ENCODE assay signal across 15 mouse cellular contexts in the genomic region with DNA sequence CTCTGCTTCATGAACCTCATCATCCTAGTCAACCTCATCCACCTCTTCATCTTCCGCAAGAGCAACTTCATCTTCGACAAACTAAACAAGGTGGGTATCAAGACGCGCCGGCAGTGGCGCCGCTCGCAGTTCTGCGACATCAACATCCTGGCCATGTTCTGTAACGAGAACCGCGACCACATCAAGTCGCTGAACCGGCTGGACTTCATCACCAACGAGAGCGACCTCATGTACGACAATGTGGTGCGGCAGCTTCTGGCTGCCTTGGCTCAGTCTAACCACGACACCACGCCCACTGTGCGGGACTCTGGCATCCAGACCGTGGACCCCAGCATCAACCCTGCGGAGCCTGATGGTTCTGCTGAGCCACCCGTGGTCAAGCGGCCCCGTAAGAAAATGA. TPM values are rescaled to one million over a fixed set of nuclear protein-coding genes. Genes with fewer than 3 reads are reported as not detected.
A peak's percentile ranks its signal among the peaks of the same experiment; 100 is the strongest.
DNase-seq lines count a peak whose midpoint lies in the region; ATAC-seq and TF ChIP-seq lines count a peak whose summit lies in the region.
"Had no signal": no experiment of that assay in that cellular context is flagged by ENCODE, and none has a peak within 500 bp of the region (broad histone marks: within the 10 kb centered on the region; RNA-seq: fewer than 3 reads in every experiment).

No protein-coding gene starts in this region.

- H3K4me3 ChIP-seq in kidney, embryonic 15.5 days (replicated peaks) = peak overlapping the region; percentile 26
- H3K4me3 ChIP-seq in ES-E14 (ENCODE audit: insufficient read depth in 1 of 2, low read depth in 1 of 2, low read length in 2 of 2, poor library complexity in 1 of 2, severe bottlenecking in 1 of 2) = peak overlapping the region; percentile 46 to 63
- no peak overlapping the region for H3K4me3 ChIP-seq in limb, embryonic 11.5 days (ENCODE audit: low read depth, low read length)
- no peak overlapping the region for H3K4me3 ChIP-seq in midbrain, embryonic 15.5 days
- H3K4me3 ChIP-seq: neural tube, embryonic 13.5 days had no signal

- H3K9me3 ChIP-seq in kidney, embryonic 15.5 days (replicated peaks) = no peaks in the 10 kb centered on the region
- H3K9me3 ChIP-seq in ES-E14 (ENCODE audit: control insufficient read depth, insufficient read depth, low read depth, low read length) = no peaks in the 10 kb centered on the region
- no peaks in the 10 kb centered on the region for H3K9me3 ChIP-seq in limb, embryonic 11.5 days (ENCODE audit: control insufficient read depth, low read length)
- H3K9me3 ChIP-seq in midbrain, embryonic 15.5 days = no peaks in the 10 kb centered on the region
- H3K9me3 ChIP-seq: midbrain, embryonic 10.5 days; neural tube, embryonic 13.5 days had no signal

- H3K27ac ChIP-seq in kidney, embryonic 15.5 days = no peak overlapping the region
- H3K27ac ChIP-seq in ES-E14 (ENCODE audit: insufficient read depth, low read depth, low read length, poor library complexity, severe bottlenecking) = no peak overlapping the region
- H3K27ac ChIP-seq in limb, embryonic 11.5 days (replicated peaks; ENCODE audit: low read depth, low read length) = no peak overlapping the region
- H3K27ac ChIP-seq in midbrain, embryonic 15.5 days = no peak overlapping the region
- H3K27ac ChIP-seq: liver, embryonic 14.5 days; midbrain, embryonic 10.5 days; neural tube, embryonic 13.5 days had no signal

- no peak for ATAC-seq in kidney, embryonic 15.5 days (replicated peaks; ENCODE audit: low FRiP score)
- ATAC-seq in limb, embryonic 11.5 days (ENCODE audit: insufficient number of reproducible peaks, low FRiP score, low TSS enrichment, low read depth) = no peak
- no peak for ATAC-seq in midbrain, embryonic 15.5 days (replicated peaks)
- ATAC-seq: Patski had no signal

- in situ Hi-C loops in ES-E14 (cut with MboI; ENCODE audit: low sequenced_read_pairs in 2 of 2, unreplicated experiment in 2 of 2) = no loop called here

- H3K4me2 ChIP-seq in kidney, embryonic 15.5 days = peak overlapping the region; percentile 47
- peak overlapping the region; percentile 28 for H3K4me2 ChIP-seq in limb, embryonic 11.5 days (ENCODE audit: low read depth, severe bottlenecking)
- H3K4me2 ChIP-seq in midbrain, embryonic 15.5 days = no peak overlapping the region
- H3K4me2 ChIP-seq: neural tube, embryonic 13.5 days had no signal

- H3K4me1 ChIP-seq in kidney, embryonic 15.5 days = peaks cover 14% of the 10 kb centered on the region
- H3K4me1 ChIP-seq in ES-E14 (ENCODE audit: control insufficient read depth in 2 of 2, insufficient read depth in 2 of 2, low read length in 2 of 2, poor library complexity in 1 of 2) = peaks cover 0 to 15% of the 10 kb centered on the region in 2 experiments; a peak in 1 of 4 replicates
- no peaks in the 10 kb centered on the region for H3K4me1 ChIP-seq in limb, embryonic 11.5 days (ENCODE audit: control insufficient read depth, insufficient read depth, low read length)
- H3K4me1 ChIP-seq in midbrain, embryonic 15.5 days = no peaks in the 10 kb centered on the region

- no peak overlapping the region for H3K9ac ChIP-seq in kidney, embryonic 15.5 days
- H3K9ac ChIP-seq in ES-E14 (ENCODE audit: insufficient read depth, low read depth, low read length, poor library complexity, severe bottlenecking) = no peak overlapping the region
- H3K9ac ChIP-seq in limb, embryonic 11.5 days (ENCODE audit: low read length) = no peak overlapping the region
- H3K9ac ChIP-seq in midbrain, embryonic 15.5 days = no peak overlapping the region
- H3K9ac ChIP-seq: liver, embryonic 14.5 days; neural tube, embryonic 13.5 days had no signal

- H3K27me3 ChIP-seq in kidney, embryonic 15.5 days = peaks cover 60% of the 10 kb centered on the region
- H3K27me3 ChIP-seq in limb, embryonic 11.5 days (ENCODE audit: control insufficient read depth, insufficient read depth, low read length) = peaks cover 39% of the 10 kb centered on the region
- peaks cover 27% of the 10 kb centered on the region for H3K27me3 ChIP-seq in midbrain, embryonic 15.5 days (replicated peaks)

- 41% methylated on average over 26 of the region's 26 CpGs for WGBS in kidney, embryonic 15.5 days
- WGBS in limb, embryonic 11.5 days = 27% methylated on average over 26 of the region's 26 CpGs
- WGBS in midbrain, embryonic 15.5 days = 45% methylated on average over 26 of the region's 26 CpGs

- peak; percentile 28 for DNase-seq in cerebellum, adult 9-10 months
- no peak for DNase-seq in cerebellum, postnatal 4 days (ENCODE audit: low spot score in 2 of 2)
- DNase-seq in kidney, postnatal 10 days = no peak
- no peak for DNase-seq in ES-E14 (ENCODE audit: low read depth, low spot score)
- no peak for DNase-seq in limb, embryonic 11.5 days (ENCODE audit: low spot score)
- no peak for DNase-seq in urinary bladder, adult 18-20 months (ENCODE audit: low spot score in 2 of 2)
- DNase-seq: adrenal gland, postnatal 36 days; kidney, adult 9 months; thymus, adult 18-20 months had no signal

- no peaks in the 10 kb centered on the region for H3K36me3 ChIP-seq in kidney, embryonic 15.5 days
- H3K36me3 ChIP-seq in ES-E14 (ENCODE audit: control insufficient read depth, insufficient read depth, low read length, poor library complexity, severe bottlenecking) = no peaks in the 10 kb centered on the region
- H3K36me3 ChIP-seq in limb, embryonic 11.5 days (ENCODE audit: control insufficient read depth, insufficient read depth, low read length) = no peaks in the 10 kb centered on the region; the same call in 1 of the 2 replicates
- peaks cover 6% of the 10 kb centered on the region; the same call in 1 of the 2 replicates for H3K36me3 ChIP-seq in midbrain, embryonic 15.5 days (replicated peaks)
- H3K36me3 ChIP-seq: midbrain, embryonic 10.5 days had no signal

TF ChIP-seq in ES-E14, 5 proteins besides CTCF, POLR2A, EP300 and RAD21:
- TF ChIP-seq HCFC1 (IDR thresholded peaks at IDR 0.05; ENCODE audit: borderline replicate concordance, insufficient read depth, low read length) (no peak), CHD2 (IDR thresholded peaks at IDR 0.05; ENCODE audit: low read depth, low read length) (no peak), ZNF384 (IDR thresholded peaks at IDR 0.05; ENCODE audit: low read depth, low read length) (no peak), ZC3H11A (IDR thresholded peaks at IDR 0.05; ENCODE audit: borderline replicate concordance, low read depth, low read length) (no peak), MAFK (IDR thresholded peaks at IDR 0.05; ENCODE audit: insufficient read depth, low read depth, low read length) (no peak)

RNA-seq across cellular contexts. Expression of a gene that starts 6.7 kb away (rescaled TPM):
- polyA plus RNA-seq in kidney, embryonic 15.5 days (2015; fragmentation: Nextera tagmentation; extraction: Ambion mirVana) = 46.1 and 52.5 TPM in 2 replicates
- total RNA-seq in ES-E14 (2012; rRNA removed) = 24.2 and 29.9 TPM in 2 replicates
- polyA plus RNA-seq in limb, embryonic 11.5 days (2014; fragmentation: Nextera tagmentation; extraction: Ambion mirVana) = 46.9 and 49.0 TPM in 2 replicates
- 39.3 and 40.2 TPM in 2 replicates for polyA plus RNA-seq in midbrain, embryonic 15.5 days (2015; fragmentation: Nextera tagmentation; extraction: Ambion mirVana)

RNA-seq across cellular contexts. Expression of a gene that starts 8.7 kb away (rescaled TPM):
- polyA plus RNA-seq in kidney, embryonic 15.5 days (2015; fragmentation: Nextera tagmentation; extraction: Ambion mirVana) = 0.05 and 0.12 TPM in 2 replicates
- 0.22 and 0.58 TPM in 2 replicates for total RNA-seq in ES-E14 (2012; rRNA removed)
- 0.20 and 0.37 TPM in 2 replicates for polyA plus RNA-seq in limb, embryonic 11.5 days (2014; fragmentation: Nextera tagmentation; extraction: Ambion mirVana)
- polyA plus RNA-seq in midbrain, embryonic 15.5 days (2015; fragmentation: Nextera tagmentation; extraction: Ambion mirVana) = 8.5 and 9.1 TPM in 2 replicates

RNA-seq across cellular contexts. Expression of a gene that starts 20.7 kb away (rescaled TPM):
- 18.0 and 19.9 TPM in 2 replicates for polyA plus RNA-seq in kidney, embryonic 15.5 days (2015; fragmentation: Nextera tagmentation; extraction: Ambion mirVana)
- total RNA-seq in ES-E14 (2012; rRNA removed) = 7.5 and 8.7 TPM in 2 replicates
- 15.4 and 16.9 TPM in 2 replicates for polyA plus RNA-seq in limb, embryonic 11.5 days (2014; fragmentation: Nextera tagmentation; extraction: Ambion mirVana)
- polyA plus RNA-seq in midbrain, embryonic 15.5 days (2015; fragmentation: Nextera tagmentation; extraction: Ambion mirVana) = 20.4 and 22.4 TPM in 2 replicates

RNA-seq across cellular contexts. Expression of a gene that starts 54.7 kb away (rescaled TPM):
- polyA plus RNA-seq in kidney, embryonic 15.5 days (2015; fragmentation: Nextera tagmentation; extraction: Ambion mirVana) = 13.8 and 16.0 TPM in 2 replicates
- 37.3 and 45.0 TPM in 2 replicates for total RNA-seq in ES-E14 (2012; rRNA removed)
- polyA plus RNA-seq in limb, embryonic 11.5 days (2014; fragmentation: Nextera tagmentation; extraction: Ambion mirVana) = 22.6 and 23.5 TPM in 2 replicates
- polyA plus RNA-seq in midbrain, embryonic 15.5 days (2015; fragmentation: Nextera tagmentation; extraction: Ambion mirVana) = 20.1 and 21.2 TPM in 2 replicates

Comparison
In these comparisons a context has a peak if more than half of its experiments do, and no peak if none do; other contexts are left out.
1. H3K4me3 ChIP-seq: peak in kidney, embryonic 15.5 days (single experiment) and ES-E14 (2 of 2); none in limb, embryonic 11.5 days (single experiment) and midbrain, embryonic 15.5 days (single experiment).